Mouse (Mus musculus) induced T-regulatory cell, adult 2 months (primary cell): ENCODE data around the gene Dpp6.

Experiments
- DNase-seq: peaks from one replicate; pipeline ENCODE4 v3.0.0-alpha.2; 2012; ENCODE audit warnings: low read depth

Dpp6 gene

GRCm38 (mm10) chr5:27765780-27766179 lies 948.8 kb downstream of the Dpp6 start:
- no peak for DNase-seq

- DNase-seq = no peak
Measured at GRCm38 (mm10) chr5:27767948-27768347, 950.9 kb downstream of the Dpp6 start.
